Mouse (Mus musculus): ENCODE results near the gene Ctse. TPM values are rescaled to one million over a fixed set of nuclear protein-coding genes. Genes with fewer than 3 reads are reported as not detected.

Gene Ctse
- polyA plus RNA-seq, 2 experiments: 0.11 TPM; not detected in 1

DNA sequence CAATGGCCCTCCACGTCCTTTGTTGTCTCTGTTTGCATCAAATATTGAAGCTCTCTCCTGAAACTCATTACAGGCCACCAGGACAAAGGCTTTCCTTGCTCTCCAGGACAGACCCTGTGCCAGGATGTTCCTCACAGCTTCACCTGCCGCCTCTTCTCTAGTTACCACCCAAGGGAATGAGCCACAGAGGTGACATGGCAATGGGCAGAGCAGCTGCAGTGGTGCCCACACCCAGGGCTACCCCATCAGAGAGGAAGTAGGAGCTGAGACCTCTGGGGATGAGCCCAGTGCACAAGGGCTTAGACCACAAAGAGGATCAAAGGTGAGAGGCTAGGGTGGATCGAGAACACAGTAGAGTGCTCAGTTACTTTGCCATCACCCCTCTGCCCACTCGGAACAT, 85.4 kb downstream of the Ctse start:
- 75% methylated on average over 4 of the region's 4 CpGs for whole genome bisulfite sequencing

More for the DNA sequence above, 85.4 kb downstream of the Ctse start:
- Histone ChIP-seq H3K4me2 (replicated peaks; ENCODE audit: low read depth, low read length, severe bottlenecking) (no peak overlapping the region), H3K27me3 (ENCODE audit: control insufficient read depth, insufficient read depth, low read length) (no peaks in the 10 kb centered on the region), H3K4me3 (replicated peaks; ENCODE audit: low read length) (no peak overlapping the region), H3K9me3 (ENCODE audit: control insufficient read depth, low read length) (no peaks in the 10 kb centered on the region), H3K4me1 (ENCODE audit: control insufficient read depth, insufficient read depth, low read length) (no peaks in the 10 kb centered on the region), H3K36me3 (ENCODE audit: control insufficient read depth, insufficient read depth, low read length) (no peaks in the 10 kb centered on the region), H3K9ac (ENCODE audit: low read depth, low read length, severe bottlenecking) (no peak overlapping the region), H3K27ac (replicated peaks; ENCODE audit: low read depth, low read length) (no peak overlapping the region)
- ATAC-seq (ENCODE audit: low FRiP score, low read depth): no peak
- no peak for DNase-seq (ENCODE audit: low spot score)
- TF ChIP-seq POLR2A (IDR thresholded peaks at IDR 0.05; ENCODE audit: borderline replicate concordance, extremely low read depth, insufficient read depth, insufficient read length): no peak

Other genes with a start within 250 kb of the Ctse start
- 38.9 and 43.1 TPM in 2 replicates for gene Srgap2, start 111.0 kb upstream of the Ctse start, polyA plus RNA-seq (2012; rRNA removed)
- 20.5 and 23.6 TPM in 2 replicates for gene Srgap2, start 111.0 kb upstream of the Ctse start, polyA plus RNA-seq (2014; fragmentation: Nextera tagmentation; extraction: Ambion mirVana)
- gene Fam72a, start 110.4 kb upstream of the Ctse start, polyA plus RNA-seq (2012; rRNA removed): 1.8 and 2.5 TPM in 2 replicates
- 2.1 and 2.3 TPM in 2 replicates for gene Fam72a, start 110.4 kb upstream of the Ctse start, polyA plus RNA-seq (2014; fragmentation: Nextera tagmentation; extraction: Ambion mirVana)
- not detected in 2 replicates for gene Avpr1b, start 39.1 kb upstream of the Ctse start, polyA plus RNA-seq (2012; rRNA removed)
- gene Avpr1b, start 39.1 kb upstream of the Ctse start, polyA plus RNA-seq (2014; fragmentation: Nextera tagmentation; extraction: Ambion mirVana): not detected in 2 replicates
- gene Rab7b, start 50.4 kb downstream of the Ctse start, polyA plus RNA-seq (2012; rRNA removed): 2.4 and 3.8 TPM in 2 replicates
- 5.9 and 8.4 TPM in 2 replicates for gene Rab7b, start 50.4 kb downstream of the Ctse start, polyA plus RNA-seq (2014; fragmentation: Nextera tagmentation; extraction: Ambion mirVana)
- 0.03 and 0.09 TPM in 2 replicates for gene Slc26a9, start 105.7 kb downstream of the Ctse start, polyA plus RNA-seq (2012; rRNA removed)
- not detected in 2 replicates for gene Slc26a9, start 105.7 kb downstream of the Ctse start, polyA plus RNA-seq (2014; fragmentation: Nextera tagmentation; extraction: Ambion mirVana)
- 0.42 and 0.53 TPM in 2 replicates for gene Pm20d1, start 159.1 kb downstream of the Ctse start, polyA plus RNA-seq (2012; rRNA removed)
- 0.29 and 0.90 TPM in 2 replicates for gene Pm20d1, start 159.1 kb downstream of the Ctse start, polyA plus RNA-seq (2014; fragmentation: Nextera tagmentation; extraction: Ambion mirVana)
- gene Slc41a1, start 189.2 kb downstream of the Ctse start, polyA plus RNA-seq (2012; rRNA removed): 27.0 and 43.4 TPM in 2 replicates
- 13.3 and 15.3 TPM in 2 replicates for gene Slc41a1, start 189.2 kb downstream of the Ctse start, polyA plus RNA-seq (2014; fragmentation: Nextera tagmentation; extraction: Ambion mirVana)
- 22.8 and 25.4 TPM in 2 replicates for gene Rab29, start 228.9 kb downstream of the Ctse start, polyA plus RNA-seq (2012; rRNA removed)
- gene Rab29, start 228.9 kb downstream of the Ctse start, polyA plus RNA-seq (2014; fragmentation: Nextera tagmentation; extraction: Ambion mirVana): 25.2 and 27.7 TPM in 2 replicates